Mouse (Mus musculus) neural tube, embryonic 14.5 days (tissue): ENCODE results near the gene Slc4a5. TPM values are rescaled to one million over a fixed set of nuclear protein-coding genes. Genes with fewer than 3 reads are reported as not detected.

ENCODE experiments used
- ATAC-seq: fragments of 200-750 bp; cut with Nextera tagmentation; 2 replicates; pipeline ENCODE4 v1.8.0; 2017; ENCODE audit warnings: low read depth, mild to moderate bottlenecking, moderate TSS enrichment, moderate library complexity
- H3K27ac ChIP-seq: fragments of 300-500 bp; sonication (generic); 2 replicates; pipeline ENCODE4 v1.5.1; 2014; ENCODE audit warnings: low read depth, mild to moderate bottlenecking, control low read depth, low read length, moderate library complexity, mixed read lengths
- H3K27me3 ChIP-seq: fragments of 300-500 bp; sonication (generic); 2 replicates; pipeline ENCODE4 v1.6.1; 2014; ENCODE audit warnings: low read length; ENCODE audit not compliant: control insufficient read depth, insufficient read depth
- H3K36me3 ChIP-seq: fragments of 300-500 bp; sonication (generic); 2 replicates; pipeline ENCODE4 v1.6.1; 2014; ENCODE audit warnings: low read length, mixed read lengths; ENCODE audit not compliant: control insufficient read depth, insufficient read depth
- H3K4me1 ChIP-seq: fragments of 300-500 bp; sonication (generic); 2 replicates; pipeline ENCODE4 v1.6.1; 2014; ENCODE audit warnings: low read length; ENCODE audit not compliant: control insufficient read depth, insufficient read depth
- H3K4me2 ChIP-seq: fragments of 300-500 bp; sonication (generic); 2 replicates; pipeline ENCODE4 v1.6.1; 2014; ENCODE audit warnings: mild to moderate bottlenecking, low read depth, low read length, control low read depth
- H3K4me3 ChIP-seq: fragments of 300-500 bp; sonication (generic); 2 replicates; pipeline ENCODE4 v1.5.1; 2014; ENCODE audit warnings: low read depth, low read length, control low read depth, mixed read lengths
- H3K9ac ChIP-seq: fragments of 300-500 bp; sonication (generic); replicated peaks from 2 replicates; pipeline ENCODE4 v1.6.1; 2014; ENCODE audit warnings: low read depth, mild to moderate bottlenecking, control low read depth, low read length, mixed read lengths
- H3K9me3 ChIP-seq: fragments of 300-500 bp; sonication (generic); 2 replicates; pipeline ENCODE4 v1.6.1; 2016; ENCODE audit warnings: low read length; ENCODE audit not compliant: control insufficient read depth
- WGBS: fragments of 180-500 bp; shearing (Covaris S2); extraction: QIAGEN DNeasy Blood & Tissue Kit; methylation state at CpG from one replicate; pipeline ENCODE4 v1.1.7; 2014; 5-methylcytosine and 5-hydroxymethylcytosine counted together
- polyA plus RNA-seq: library from polyadenylated mRNA; unstranded; fragments of >200 nt; fragmentation: Nextera tagmentation; extraction: Ambion mirVana; gene quantifications from 2 replicates; pipeline ENCODE4 v1.2.1, GENCODE M21; 2014

Slc4a5 gene
- polyA plus RNA-seq, 1 experiment from 2014 or later: not detected

DNA sequence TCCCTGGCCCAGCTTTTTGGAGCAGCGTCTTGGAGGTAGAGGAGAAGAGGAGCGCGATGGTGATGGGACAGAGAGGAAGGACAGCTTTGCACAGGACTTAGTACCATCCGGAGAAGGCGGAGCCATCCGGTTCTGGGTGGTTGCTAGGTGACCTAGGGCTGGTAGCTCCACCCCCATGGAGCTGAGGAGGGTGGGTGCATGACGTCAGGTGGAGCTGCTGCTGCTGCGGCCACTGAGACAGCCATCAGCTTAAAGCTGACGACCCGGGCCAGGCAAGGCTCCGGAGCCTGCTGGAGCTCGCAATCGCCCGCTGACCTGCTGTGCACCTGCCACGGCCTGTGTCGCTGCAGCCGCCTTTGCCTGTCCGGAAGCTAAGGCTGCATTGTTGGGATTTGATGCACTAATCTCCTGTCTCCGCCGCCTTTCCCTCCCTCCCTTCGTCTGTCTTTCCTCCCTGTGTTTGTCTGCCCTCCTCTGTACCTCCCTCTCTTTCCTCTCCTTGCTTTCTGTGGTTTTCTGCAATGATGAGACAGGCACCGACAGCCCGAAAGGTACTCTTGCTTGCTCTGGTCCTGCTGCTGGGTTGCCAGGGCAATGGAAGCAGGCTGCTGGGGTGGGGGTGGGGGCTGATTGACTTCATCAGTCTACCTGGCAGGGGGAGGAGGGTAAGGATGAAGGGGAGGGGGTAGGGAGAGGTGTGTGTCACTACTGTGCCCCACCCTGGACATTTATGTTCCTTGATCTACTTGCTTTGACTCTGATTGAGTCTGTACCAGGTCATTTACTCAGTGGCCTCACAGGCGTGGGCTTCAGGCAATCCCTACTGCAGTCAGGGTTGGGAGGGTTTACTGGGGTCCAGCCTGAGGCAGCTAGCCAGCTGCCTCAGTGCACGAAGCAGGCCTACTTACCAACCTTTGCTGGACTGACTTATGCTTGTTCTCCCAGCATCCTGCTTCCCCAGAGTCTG is 33.5 kb upstream of the Slc4a5 start:
- peak; percentile 95 for ATAC-seq
- H3K4me1 ChIP-seq: peaks cover 29% of the 10 kb centered on the region
- peak overlapping the region; percentile 59 for H3K4me3 ChIP-seq
- H3K36me3 ChIP-seq: peaks cover 40% of the 10 kb centered on the region
- H3K9ac ChIP-seq: peak overlapping the region; percentile 84
- peak overlapping the region; percentile 63 for H3K4me2 ChIP-seq
- 5% methylated on average over 25 of the region's 25 CpGs for WGBS
- H3K27ac ChIP-seq: peak overlapping the region; percentile 91
- no peaks in the 10 kb centered on the region for H3K9me3 ChIP-seq
- no peaks in the 10 kb centered on the region for H3K27me3 ChIP-seq

DNA sequence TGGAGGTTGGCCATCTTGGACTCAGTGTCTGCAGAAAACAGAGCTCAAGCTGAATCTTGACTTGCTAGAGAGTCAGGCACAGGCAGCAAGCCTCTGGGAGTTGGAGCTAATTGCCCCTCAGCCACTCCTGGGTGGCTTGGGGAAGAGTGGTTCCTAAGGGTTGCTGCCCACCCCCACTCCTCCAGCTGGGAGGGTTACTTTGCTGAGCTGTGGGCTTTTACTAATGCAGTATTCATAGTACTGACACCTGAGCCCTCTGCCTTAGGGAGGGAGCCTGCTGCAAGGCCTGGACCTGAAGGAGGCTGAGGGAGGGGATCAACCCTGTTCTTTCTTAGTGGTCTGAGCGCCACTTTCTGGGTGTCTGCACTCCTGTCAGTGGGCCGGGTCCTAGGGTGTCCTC is 32.7 kb upstream of the Slc4a5 start:
- peak; percentile 5; the same call in 1 of the 2 replicates for ATAC-seq
- WGBS: 97% methylated on average over 2 of the region's 2 CpGs

DNA sequence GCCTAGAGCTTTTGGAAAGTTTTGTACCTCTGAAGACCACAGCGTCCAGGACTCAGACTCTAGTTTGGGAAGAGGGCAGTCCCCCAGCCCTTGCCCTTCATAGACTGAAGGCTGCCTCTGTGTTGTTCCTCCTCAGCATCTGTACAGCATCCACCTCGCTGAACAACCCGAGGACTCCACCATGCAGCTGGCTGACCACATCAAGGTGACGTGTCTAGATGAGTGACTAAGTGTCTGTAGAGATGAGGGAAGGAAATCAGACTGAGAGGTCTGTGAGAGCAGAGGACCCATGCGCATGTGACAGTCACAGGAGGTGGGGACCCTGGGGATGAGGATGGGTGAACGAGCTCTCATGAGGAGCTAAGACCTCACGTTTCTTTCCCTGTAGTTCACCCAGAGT is 26.1 kb upstream of the Slc4a5 start:
- Histone ChIP-seq H3K36me3 (peaks cover 95% of the 10 kb centered on the region), H3K27me3 (no peaks in the 10 kb centered on the region), H3K4me2 (no peak overlapping the region), H3K9me3 (no peaks in the 10 kb centered on the region), H3K4me1 (no peaks in the 10 kb centered on the region), H3K9ac (no peak overlapping the region), H3K27ac (no peak overlapping the region), H3K4me3 (no peak overlapping the region)
- ATAC-seq: no peak
- WGBS: 92% methylated on average over 7 of the region's 7 CpGs

More for the DNA sequence above, 32.7 kb upstream of the Slc4a5 start:
- peak overlapping the region; percentile 59 for H3K4me3 ChIP-seq
- H3K4me1 ChIP-seq: peaks cover 29% of the 10 kb centered on the region
- peaks cover 48% of the 10 kb centered on the region for H3K36me3 ChIP-seq
- H3K27ac ChIP-seq: peak overlapping the region; percentile 91
- no peaks in the 10 kb centered on the region for H3K27me3 ChIP-seq
- peak overlapping the region; percentile 84 for H3K9ac ChIP-seq
- peak overlapping the region; percentile 63 for H3K4me2 ChIP-seq
- H3K9me3 ChIP-seq: no peaks in the 10 kb centered on the region

DNA sequence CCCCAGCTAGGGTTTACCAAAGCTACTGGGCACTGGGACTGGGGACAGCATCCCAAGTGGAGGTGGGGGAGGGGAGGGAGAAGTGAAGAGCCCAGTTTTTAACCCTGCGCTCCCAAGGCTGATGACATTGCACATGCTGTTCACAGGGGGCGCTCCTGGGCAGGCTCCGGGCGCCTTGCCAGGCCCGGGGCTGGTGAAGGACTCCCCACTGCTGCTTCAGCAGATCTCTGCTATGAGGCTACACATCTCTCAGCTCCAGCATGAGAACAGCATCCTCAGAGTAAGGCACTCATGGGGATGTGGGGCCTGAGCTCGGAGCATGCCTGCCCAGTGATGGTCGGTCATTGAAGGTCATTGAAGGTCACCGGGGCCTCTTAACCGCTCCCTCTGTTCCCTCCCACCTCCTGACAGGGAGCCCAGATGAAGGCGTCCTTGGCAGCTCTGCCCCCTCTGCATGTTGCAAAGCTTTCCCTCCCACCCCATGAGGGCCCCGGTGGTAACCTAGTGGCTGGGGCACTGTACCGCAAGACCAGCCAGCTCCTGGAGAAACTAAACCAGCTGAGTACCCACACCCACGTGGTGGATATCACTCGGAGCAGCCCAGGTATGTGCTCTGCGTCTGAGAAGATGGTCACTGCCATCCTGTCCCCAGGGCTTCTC is 22.2 kb upstream of the Slc4a5 start:
- Histone ChIP-seq H3K4me1 (no peaks in the 10 kb centered on the region), H3K4me2 (no peak overlapping the region), H3K36me3 (peaks cover 73% of the 10 kb centered on the region), H3K27me3 (no peaks in the 10 kb centered on the region), H3K9ac (no peak overlapping the region), H3K27ac (no peak overlapping the region), H3K4me3 (no peak overlapping the region), H3K9me3 (no peaks in the 10 kb centered on the region)
- peak; percentile 22; the same call in 1 of the 2 replicates for ATAC-seq
- WGBS: 43% methylated on average over 15 of the region's 15 CpGs

DNA sequence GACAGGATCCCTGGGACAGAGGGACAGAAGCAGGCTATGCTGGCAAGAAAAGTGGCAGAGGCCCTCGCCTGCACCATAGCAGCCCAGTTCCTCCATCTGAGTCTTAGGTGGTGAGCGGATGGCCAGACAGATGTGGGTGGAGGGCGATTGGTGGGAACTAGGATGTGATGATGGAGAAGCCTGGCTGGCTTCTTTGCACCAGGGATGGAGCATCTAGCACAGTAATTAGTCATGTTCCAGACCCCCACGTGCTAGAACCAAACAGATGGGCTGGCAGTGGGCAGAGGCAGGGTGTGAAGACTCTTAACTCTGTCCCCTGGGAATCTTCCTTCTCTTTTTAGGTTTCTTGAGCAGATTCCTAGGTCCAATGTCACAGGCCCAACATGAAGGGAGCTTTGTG is 16.3 kb upstream of the Slc4a5 start:
- whole genome bisulfite sequencing: 94% methylated on average over 4 of the region's 4 CpGs
- ATAC-seq: no peak
- no peaks in the 10 kb centered on the region for H3K4me1 ChIP-seq
- H3K36me3 ChIP-seq: peaks cover 16% of the 10 kb centered on the region
- H3K27me3 ChIP-seq: no peaks in the 10 kb centered on the region
- no peaks in the 10 kb centered on the region for H3K9me3 ChIP-seq
- H3K4me3 ChIP-seq: no peak overlapping the region
- H3K9ac ChIP-seq: no peak overlapping the region
- no peak overlapping the region for H3K4me2 ChIP-seq
- H3K27ac ChIP-seq: no peak overlapping the region

DNA sequence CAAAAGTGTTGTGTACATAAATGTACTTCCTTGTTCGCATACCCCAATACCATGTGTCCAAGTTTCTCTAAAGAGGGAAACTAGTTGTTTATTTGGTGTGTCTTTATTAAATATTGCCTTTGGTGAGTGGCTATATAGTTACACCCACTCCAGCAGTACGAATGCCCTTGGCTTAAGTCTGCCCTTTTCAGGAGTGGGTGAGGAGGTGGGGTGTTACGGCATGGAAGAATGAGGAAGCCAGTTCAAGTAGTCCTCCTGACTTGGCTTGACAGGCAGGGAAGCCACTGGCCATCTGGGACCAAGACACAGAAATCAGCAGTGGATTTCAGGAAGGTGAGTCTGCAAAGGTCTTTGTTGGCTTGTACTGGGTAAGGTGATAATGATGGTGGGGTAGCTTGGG is 13.8 kb upstream of the Slc4a5 start:
- Histone ChIP-seq H3K4me1 (no peaks in the 10 kb centered on the region), H3K9me3 (no peaks in the 10 kb centered on the region), H3K4me2 (no peak overlapping the region), H3K27me3 (no peaks in the 10 kb centered on the region), H3K36me3 (no peaks in the 10 kb centered on the region), H3K27ac (no peak overlapping the region), H3K4me3 (no peak overlapping the region), H3K9ac (no peak overlapping the region)
- ATAC-seq: no peak
- 92% methylated on average over 3 of the region's 3 CpGs for WGBS

DNA sequence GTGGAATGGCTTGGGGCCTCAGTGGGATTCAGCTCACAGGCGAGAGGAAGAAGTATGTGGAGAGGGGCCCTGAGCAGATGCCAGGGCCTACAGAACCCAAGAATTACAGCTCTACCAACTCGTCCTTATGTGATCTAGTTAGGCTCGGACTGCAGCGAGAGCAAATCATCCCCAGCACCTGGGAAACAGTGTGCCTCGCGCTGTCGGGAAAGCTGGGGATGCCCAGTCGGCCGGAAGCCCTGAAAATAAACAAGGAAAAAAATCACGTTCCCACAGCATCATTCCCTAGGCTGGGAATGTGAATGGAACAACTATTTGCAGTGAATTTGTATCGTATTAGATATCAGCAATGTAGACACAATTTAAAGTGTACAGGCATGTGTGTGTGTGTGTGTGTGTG is 13.3 kb upstream of the Slc4a5 start:
- no peak overlapping the region for H3K4me2 ChIP-seq
- no peaks in the 10 kb centered on the region for H3K36me3 ChIP-seq
- no peak for ATAC-seq
- H3K4me1 ChIP-seq: no peaks in the 10 kb centered on the region
- H3K27me3 ChIP-seq: no peaks in the 10 kb centered on the region
- H3K9ac ChIP-seq: no peak overlapping the region
- no peak overlapping the region for H3K4me3 ChIP-seq
- H3K27ac ChIP-seq: no peak overlapping the region
- 81% methylated on average over 11 of the region's 11 CpGs for WGBS
- no peaks in the 10 kb centered on the region for H3K9me3 ChIP-seq

DNA sequence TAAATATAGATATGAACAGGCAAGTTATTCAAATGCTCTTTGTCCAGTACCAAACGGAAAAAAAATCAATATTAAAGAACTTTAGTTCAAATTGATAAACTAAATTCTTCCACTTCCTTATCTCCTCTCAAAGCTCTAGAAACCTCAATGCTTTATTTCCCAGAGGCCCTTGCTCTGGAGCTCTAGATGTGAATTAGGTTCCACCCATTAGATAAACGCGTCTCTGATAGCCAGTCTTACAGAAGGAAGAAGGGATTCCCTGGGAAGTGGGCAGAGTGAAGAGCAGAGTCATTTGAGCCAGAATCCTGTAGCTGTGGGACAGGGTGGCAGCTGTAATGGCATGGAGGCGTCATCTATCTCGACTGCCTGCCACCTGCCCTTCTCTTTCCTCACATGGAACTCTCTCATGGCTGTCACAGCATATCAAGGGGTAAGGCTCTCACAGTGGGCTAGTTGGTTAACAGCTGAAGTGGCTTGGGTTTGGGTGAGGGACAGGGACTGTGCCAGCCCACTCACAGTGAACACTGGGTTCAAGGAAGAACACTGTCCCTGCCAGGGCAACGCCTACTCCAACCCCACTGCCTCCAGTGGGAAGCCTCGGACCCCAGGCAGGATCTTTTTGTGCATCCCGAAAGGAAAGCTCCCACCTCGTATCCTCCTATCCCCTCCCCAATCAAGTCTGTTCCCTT is 12.1 kb upstream of the Slc4a5 start:
- H3K4me1 ChIP-seq: no peaks in the 10 kb centered on the region
- H3K36me3 ChIP-seq: no peaks in the 10 kb centered on the region
- no peaks in the 10 kb centered on the region for H3K27me3 ChIP-seq
- no peak overlapping the region for H3K4me2 ChIP-seq
- no peaks in the 10 kb centered on the region for H3K9me3 ChIP-seq
- WGBS: 69% methylated on average over 9 of the region's 9 CpGs
- no peak overlapping the region for H3K4me3 ChIP-seq
- no peak overlapping the region for H3K27ac ChIP-seq
- ATAC-seq: no peak
- H3K9ac ChIP-seq: no peak overlapping the region

DNA sequence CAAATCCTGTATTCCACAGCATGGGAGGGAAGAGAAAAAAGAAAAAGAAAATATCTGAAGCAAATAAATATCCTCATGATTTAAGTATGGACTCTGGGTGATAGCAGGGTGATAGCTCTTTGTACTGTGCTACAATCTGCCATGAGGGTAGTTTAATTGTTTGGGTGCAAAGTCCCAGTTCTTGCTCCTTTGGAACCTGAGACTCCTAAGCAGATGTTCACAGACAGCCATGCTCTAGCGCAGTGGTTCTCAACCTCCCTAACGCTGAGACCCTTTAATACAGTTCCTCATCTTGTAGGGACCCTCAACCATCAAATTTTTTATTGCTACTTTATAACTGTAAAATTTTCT is 11.6 kb upstream of the Slc4a5 start:
- Histone ChIP-seq H3K36me3 (no peaks in the 10 kb centered on the region), H3K27ac (no peak overlapping the region), H3K4me2 (no peak overlapping the region), H3K9me3 (no peaks in the 10 kb centered on the region), H3K4me1 (no peaks in the 10 kb centered on the region), H3K4me3 (no peak overlapping the region), H3K9ac (no peak overlapping the region), H3K27me3 (no peaks in the 10 kb centered on the region)
- no peak for ATAC-seq
- WGBS: 80% methylated on average over 2 of the region's 2 CpGs
